28 mouse cellular contexts compared by ENCODE assay signal in the genomic region with DNA sequence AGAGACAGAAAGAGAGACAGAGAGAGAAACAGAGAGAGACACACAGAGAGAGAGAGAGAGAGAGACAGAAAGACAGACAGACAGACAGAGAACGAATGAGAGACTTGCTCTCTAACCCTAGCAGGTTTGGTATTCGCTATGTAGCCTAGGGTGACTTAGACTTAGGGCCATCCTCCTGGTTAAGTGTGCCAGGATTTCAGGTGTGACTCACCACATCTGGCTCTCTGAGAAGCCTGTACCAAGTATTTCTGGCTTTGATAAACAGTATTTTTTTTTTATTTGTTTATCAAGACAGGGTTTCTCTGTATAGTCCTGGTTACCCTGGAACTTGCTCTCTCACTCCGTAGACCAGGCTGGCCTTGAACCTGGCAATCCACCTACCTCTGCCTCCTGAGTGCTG. TPM values are rescaled to one million over a fixed set of nuclear protein-coding genes. Genes with fewer than 3 reads are reported as not detected.
"Had no signal": no experiment of that assay in that cellular context is flagged by ENCODE, and none has a peak within 500 bp of the region (broad histone marks: within the 10 kb centered on the region; RNA-seq: fewer than 3 reads in every experiment).

No protein-coding gene starts in this region.

- H3K9ac ChIP-seq: embryonic facial prominence, embryonic 12.5 days; embryonic facial prominence, embryonic 13.5 days; embryonic facial prominence, embryonic 15.5 days; forebrain, embryonic 12.5 days; forebrain, embryonic 13.5 days; forebrain, embryonic 15.5 days; forebrain, postnatal 0 days had no signal

- DNase-seq: cerebellum, postnatal 14 days; cerebellum, postnatal 25 days; cerebellum, postnatal 36 days; embryo, embryonic 11 days; forebrain, postnatal 0 days; gastrocnemius, adult 2 months; gastrocnemius, postnatal 10 days; gastrocnemius, postnatal 14 days; gastrocnemius, postnatal 25 days; gastrocnemius, postnatal 36 days; heart, adult 11 months; heart, adult 18-20 months; heart, adult 2 months had no signal

- H3K27me3 ChIP-seq: embryonic facial prominence, embryonic 12.5 days; embryonic facial prominence, embryonic 13.5 days; embryonic facial prominence, embryonic 15.5 days; forebrain, embryonic 12.5 days; forebrain, embryonic 13.5 days; forebrain, embryonic 15.5 days had no signal

- ATAC-seq: forebrain, embryonic 13.5 days; forebrain, embryonic 14.5 days; forebrain, embryonic 15.5 days; forebrain, embryonic 16.5 days; forebrain, postnatal 0 days had no signal

- H3K27ac ChIP-seq: embryonic facial prominence, embryonic 10.5 days; embryonic facial prominence, embryonic 12.5 days; embryonic facial prominence, embryonic 13.5 days; embryonic facial prominence, embryonic 15.5 days; forebrain, embryonic 10.5 days; forebrain, embryonic 12.5 days; forebrain, embryonic 13.5 days; forebrain, embryonic 15.5 days; gastrocnemius, adult 2 months; heart, adult 2 months; heart, embryonic 10.5 days had no signal

- H3K4me2 ChIP-seq: embryonic facial prominence, embryonic 12.5 days; embryonic facial prominence, embryonic 13.5 days; embryonic facial prominence, embryonic 15.5 days; forebrain, embryonic 12.5 days; forebrain, embryonic 13.5 days; forebrain, embryonic 15.5 days; heart, embryonic 11.5 days had no signal

- H3K9me3 ChIP-seq: embryonic facial prominence, embryonic 10.5 days; embryonic facial prominence, embryonic 12.5 days; embryonic facial prominence, embryonic 13.5 days; embryonic facial prominence, embryonic 15.5 days; forebrain, embryonic 10.5 days; forebrain, embryonic 12.5 days; forebrain, embryonic 13.5 days; forebrain, embryonic 15.5 days; heart, embryonic 10.5 days had no signal

- H3K4me3 ChIP-seq: embryonic facial prominence, embryonic 10.5 days; embryonic facial prominence, embryonic 12.5 days; embryonic facial prominence, embryonic 13.5 days; embryonic facial prominence, embryonic 15.5 days; erythroblast, embryonic 14.5 days; forebrain, embryonic 10.5 days; forebrain, embryonic 12.5 days; forebrain, embryonic 13.5 days; forebrain, embryonic 15.5 days; gastrocnemius, adult 2 months; heart, adult 2 months; heart, embryonic 10.5 days had no signal

- H3K36me3 ChIP-seq: embryonic facial prominence, embryonic 10.5 days; embryonic facial prominence, embryonic 12.5 days; embryonic facial prominence, embryonic 13.5 days; embryonic facial prominence, embryonic 15.5 days; forebrain, embryonic 10.5 days; forebrain, embryonic 12.5 days; forebrain, embryonic 15.5 days; heart, embryonic 10.5 days had no signal

RNA-seq across cellular contexts. Expression of a gene that starts 24.4 kb away (rescaled TPM):
- total RNA-seq: common myeloid progenitor, adult 5-6 weeks; granulocyte monocyte progenitor cell, adult 5-6 weeks had no signal

RNA-seq across cellular contexts. Expression of a gene that starts 38.5 kb away (rescaled TPM):
- total RNA-seq: common myeloid progenitor, adult 5-6 weeks; granulocyte monocyte progenitor cell, adult 5-6 weeks had no signal
